Mouse (Mus musculus): ENCODE data around the gene Rab43. TPM values are rescaled to one million over a fixed set of nuclear protein-coding genes. Genes with fewer than 3 reads are reported as not detected.

Rab43 gene
- total and polyA plus RNA-seq, 3 experiments, result 4.0 to 13.2 TPM; not detected in 1

- no peak for DNase-seq (ENCODE audit: low read depth, low spot score)
- no peak overlapping the region for H3K27ac ChIP-seq (ENCODE audit: control insufficient read depth, low read depth, low read length)
- H3K9ac ChIP-seq (ENCODE audit: control insufficient read depth, low read depth, low read length, poor library complexity, severe bottlenecking), result no peak overlapping the region
- H3K4me3 ChIP-seq (ENCODE audit: control insufficient read depth in 1 of 2, insufficient read depth in 1 of 2, low read depth in 2 of 2, low read length in 2 of 2), result no peak overlapping the region
- H3K79me2 ChIP-seq (ENCODE audit: control insufficient read depth, insufficient read depth, low read length, poor library complexity), result no peaks in the 10 kb centered on the region
- no peak for TF ChIP-seq ZNF384 (IDR thresholded peaks at IDR 0.05; ENCODE audit: low read depth, low read length)
- TF ChIP-seq ELF1 (IDR thresholded peaks at IDR 0.05; ENCODE audit: low read depth, low read length), result no peak
- no peak for TF ChIP-seq RAD21 (IDR thresholded peaks at IDR 0.05; ENCODE audit: low read depth, low read length)
- TF ChIP-seq TAL1 (IDR thresholded peaks at IDR 0.05; ENCODE audit: low read length), result no peak
- no peak for TF ChIP-seq USF1 (IDR thresholded peaks at IDR 0.05; ENCODE audit: low read depth, low read length)
- no peak for TF ChIP-seq CHD1 (IDR thresholded peaks at IDR 0.05; ENCODE audit: low read depth, low read length)
- no peak for TF ChIP-seq POLR2AphosphoS5 (IDR thresholded peaks at IDR 0.05; ENCODE audit: borderline replicate concordance, low read depth, low read length)
- TF ChIP-seq CTCF (IDR thresholded peaks at IDR 0.05 in 2 of 3, conservative IDR thresholded peaks at IDR 0.05 in 1 of 3; ENCODE audit: control insufficient read depth in 1 of 3, insufficient read depth in 1 of 3, low read depth in 2 of 3, low read length in 3 of 3, poor library complexity in 1 of 3, severe bottlenecking in 1 of 3), result no peak
- no peak for TF ChIP-seq MEF2A (IDR thresholded peaks at IDR 0.05; ENCODE audit: extremely low read depth, insufficient replicate concordance, low read depth, low read length, poor library complexity, severe bottlenecking)
- no peak for TF ChIP-seq SMC3 (IDR thresholded peaks at IDR 0.05; ENCODE audit: low read depth, low read length)
- no peaks in the 10 kb centered on the region for H3K4me1 ChIP-seq (ENCODE audit: control insufficient read depth in 1 of 2, insufficient read depth in 2 of 2, low read length in 2 of 2)
- no peaks in the 10 kb centered on the region for H3K9me3 ChIP-seq (replicated peaks; ENCODE audit: insufficient read depth, low read length)
- peaks cover 0 to 2% of the 10 kb centered on the region in 2 experiments; a peak in 2 of 4 replicates for H3K36me3 ChIP-seq (ENCODE audit: control insufficient read depth in 1 of 2, insufficient read depth in 2 of 2, low read length in 2 of 2)
- H3K27me3 ChIP-seq (ENCODE audit: control insufficient read depth in 1 of 2, insufficient read depth in 2 of 2, low read length in 2 of 2), result no peaks in the 10 kb centered on the region
These were observed 49.8 kb downstream of the Rab43 start for GRCm38 (mm10) chr6:87762161-87762560.

DNA sequence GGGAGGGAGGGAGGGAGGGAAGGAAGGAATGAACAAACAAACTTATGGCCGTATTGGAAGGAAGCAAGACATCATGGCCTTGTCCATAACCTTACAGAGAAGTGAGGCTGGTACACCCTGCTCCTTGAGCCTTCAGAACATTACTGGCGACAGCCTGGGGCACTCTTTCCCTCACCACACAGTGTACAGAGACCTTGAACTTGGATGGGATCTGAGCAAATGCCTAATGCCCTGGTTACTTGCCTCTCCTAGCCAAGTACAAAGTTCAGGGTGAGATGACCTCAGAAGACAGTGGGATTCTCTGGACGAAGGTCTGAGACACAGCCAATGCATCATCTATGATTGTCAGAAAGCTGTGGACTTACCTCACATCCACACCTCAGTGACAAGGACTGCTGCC lies 52.1 kb downstream of the Rab43 start:
- H3K4me3 ChIP-seq (ENCODE audit: control insufficient read depth in 1 of 2, insufficient read depth in 1 of 2, low read depth in 2 of 2, low read length in 2 of 2), result no peak overlapping the region
- H3K4me1 ChIP-seq (ENCODE audit: control insufficient read depth in 1 of 2, insufficient read depth in 2 of 2, low read length in 2 of 2), result no peaks in the 10 kb centered on the region
- no peak for DNase-seq (ENCODE audit: low read depth, low spot score)
- no peak overlapping the region for H3K27ac ChIP-seq (ENCODE audit: control insufficient read depth, low read depth, low read length)
- H3K79me2 ChIP-seq (ENCODE audit: control insufficient read depth, insufficient read depth, low read length, poor library complexity), result no peaks in the 10 kb centered on the region
- H3K9ac ChIP-seq (ENCODE audit: control insufficient read depth, low read depth, low read length, poor library complexity, severe bottlenecking), result no peak overlapping the region
- peaks cover 0 to 2% of the 10 kb centered on the region in 2 experiments; a peak in 2 of 4 replicates for H3K36me3 ChIP-seq (ENCODE audit: control insufficient read depth in 1 of 2, insufficient read depth in 2 of 2, low read length in 2 of 2)
- TF ChIP-seq NRF1 (IDR thresholded peaks at IDR 0.05; ENCODE audit: insufficient read depth, low read depth, low read length, poor library complexity, severe bottlenecking), result no peak
- TF ChIP-seq SMC3 (IDR thresholded peaks at IDR 0.05; ENCODE audit: low read depth, low read length), result no peak
- TF ChIP-seq EP300 (IDR thresholded peaks at IDR 0.05; ENCODE audit: low read depth in 1 of 2, low read length in 2 of 2), result no peak
- no peak for TF ChIP-seq TCF12 (IDR thresholded peaks at IDR 0.05; ENCODE audit: low read depth, low read length)
- TF ChIP-seq ELF1 (IDR thresholded peaks at IDR 0.05; ENCODE audit: low read depth, low read length), result no peak
- TF ChIP-seq ZNF384 (IDR thresholded peaks at IDR 0.05; ENCODE audit: low read depth, low read length), result no peak
- no peak for TF ChIP-seq POLR2AphosphoS5 (IDR thresholded peaks at IDR 0.05; ENCODE audit: borderline replicate concordance, low read depth, low read length)
- no peaks in the 10 kb centered on the region; a peak in 1 of 4 replicates for H3K27me3 ChIP-seq (ENCODE audit: control insufficient read depth in 1 of 2, insufficient read depth in 2 of 2, low read length in 2 of 2)
- H3K9me3 ChIP-seq (replicated peaks; ENCODE audit: insufficient read depth, low read length), result no peaks in the 10 kb centered on the region

DNA sequence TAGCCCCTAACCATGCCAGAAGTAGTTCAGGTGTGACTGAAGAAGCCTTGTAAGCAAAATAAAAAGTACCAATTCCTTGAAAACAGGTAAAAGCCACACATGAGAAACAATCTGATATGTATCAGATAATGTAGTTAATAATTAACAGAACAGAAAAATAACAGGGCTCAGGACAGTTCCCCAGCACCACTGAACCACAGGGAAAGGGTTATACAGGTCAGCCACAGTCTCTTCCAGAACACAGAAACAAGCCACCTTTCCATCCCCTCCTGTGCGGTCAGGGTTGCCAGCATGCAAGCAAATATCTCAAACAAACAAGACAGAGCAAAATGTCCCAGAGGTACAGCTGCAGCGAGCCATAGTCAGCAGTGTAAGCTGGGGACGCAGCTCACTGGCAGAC lies 52.6 kb downstream of the Rab43 start:
- H3K27me3 ChIP-seq (ENCODE audit: control insufficient read depth in 1 of 2, insufficient read depth in 2 of 2, low read length in 2 of 2), result no peaks in the 10 kb centered on the region; a peak in 1 of 4 replicates
- TF ChIP-seq POLR2A (IDR thresholded peaks at IDR 0.05; ENCODE audit: control insufficient read depth in 1 of 2, insufficient read depth in 1 of 2, low read depth in 1 of 2, low read length in 2 of 2, poor library complexity in 1 of 2) (no peak), MYC (IDR thresholded peaks at IDR 0.05; ENCODE audit: low read depth, low read length) (no peak), SIN3A (IDR thresholded peaks at IDR 0.05; ENCODE audit: low read length) (no peak), UBTF (IDR thresholded peaks at IDR 0.05; ENCODE audit: borderline replicate concordance, insufficient read depth, low read depth, low read length) (no peak), TBP (IDR thresholded peaks at IDR 0.05; ENCODE audit: low read depth, low read length) (no peak), SMC3 (IDR thresholded peaks at IDR 0.05; ENCODE audit: low read depth, low read length) (no peak), NRF1 (IDR thresholded peaks at IDR 0.05; ENCODE audit: insufficient read depth, low read depth, low read length, poor library complexity, severe bottlenecking) (no peak)
- H3K4me1 ChIP-seq (ENCODE audit: control insufficient read depth in 1 of 2, insufficient read depth in 2 of 2, low read length in 2 of 2), result no peaks in the 10 kb centered on the region; a peak in 1 of 4 replicates
- H3K27ac ChIP-seq (ENCODE audit: control insufficient read depth, low read depth, low read length), result no peak overlapping the region
- H3K79me2 ChIP-seq (ENCODE audit: control insufficient read depth, insufficient read depth, low read length, poor library complexity), result no peaks in the 10 kb centered on the region
- H3K9me3 ChIP-seq (replicated peaks; ENCODE audit: insufficient read depth, low read length), result no peaks in the 10 kb centered on the region
- DNase-seq (ENCODE audit: low read depth, low spot score), result no peak
- H3K4me3 ChIP-seq (ENCODE audit: control insufficient read depth in 1 of 2, insufficient read depth in 1 of 2, low read depth in 2 of 2, low read length in 2 of 2), result no peak overlapping the region
- peaks cover 0 to 2% of the 10 kb centered on the region in 2 experiments; a peak in 2 of 4 replicates for H3K36me3 ChIP-seq (ENCODE audit: control insufficient read depth in 1 of 2, insufficient read depth in 2 of 2, low read length in 2 of 2)
- H3K9ac ChIP-seq (ENCODE audit: control insufficient read depth, low read depth, low read length, poor library complexity, severe bottlenecking), result no peak overlapping the region

Data from MEL (cell line).